Mouse (Mus musculus) E14TG2a.4 (cell line): ENCODE measurements around the gene Gm15155.

ENCODE experiments used
- CTCF ChIP-seq: conservative IDR thresholded peaks from 2 replicates; pipeline ENCODE4 v1.5.1; 2014; ENCODE audit warnings: low read length
- POU5F1 ChIP-seq: IDR thresholded peaks from 2 replicates; pipeline ENCODE4 v1.6.1; 2014; ENCODE audit warnings: low read length, borderline replicate concordance

- TF ChIP-seq CTCF, result no peak
- TF ChIP-seq POU5F1, result no peak
These were observed 547.0 kb downstream of the Gm15155 start for GRCm38 (mm10) chrX:156171587-156171986.
